Mouse (Mus musculus): ENCODE measurements at regions not wholly inside any gene's neighbourhood (a gene's known extent, or its start where the extent isn't known, plus 50 kb on each side); places are given as distances from the start of the nearest gene placed in this dataset.

DNA sequence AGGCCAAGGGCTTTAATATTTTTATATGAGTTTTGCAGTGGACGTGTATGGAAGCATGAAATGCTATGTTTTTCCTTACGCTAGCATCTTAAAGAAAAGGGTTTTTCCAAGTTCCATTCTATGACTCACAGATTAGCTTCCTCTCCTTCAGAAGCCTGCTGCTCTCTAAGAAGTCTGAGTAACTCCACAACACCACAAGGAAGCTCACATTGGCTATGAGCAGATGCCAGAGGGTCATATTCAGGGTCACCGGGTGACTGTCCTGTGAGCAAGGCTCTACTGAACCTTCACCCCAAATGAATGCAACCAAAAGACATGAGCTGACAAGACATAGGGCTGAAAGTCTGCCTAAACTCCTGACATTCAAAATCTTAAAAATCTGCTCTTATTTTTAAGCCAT lies 157.6 kb upstream of the Btg1 start:
- no peak for TF ChIP-seq GATA4 (IDR thresholded peaks at IDR 0.05; ENCODE audit: insufficient replicate concordance, low read length)

DNA sequence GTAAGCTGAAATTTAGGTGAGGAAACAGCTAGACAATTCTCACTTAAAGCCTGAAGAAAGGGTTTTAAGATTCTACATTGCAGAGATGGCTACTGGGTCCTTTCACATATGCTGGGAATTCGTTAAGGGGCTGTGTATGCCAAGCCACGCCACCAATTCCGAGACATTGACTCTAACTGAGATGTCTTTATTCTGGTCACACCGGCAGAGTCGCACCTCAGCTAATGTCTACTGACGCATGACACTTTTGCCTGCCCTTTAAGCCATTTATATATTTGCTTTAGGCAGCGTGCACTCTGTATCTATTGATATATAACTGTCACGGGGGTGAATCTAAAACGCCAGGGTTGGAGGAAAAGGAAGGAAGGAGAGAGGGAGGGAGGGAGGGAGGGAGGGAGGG lies 156.7 kb upstream of the Btg1 start:
- TF ChIP-seq GATA4 (IDR thresholded peaks at IDR 0.05; ENCODE audit: insufficient replicate concordance, low read length), result no peak

DNA sequence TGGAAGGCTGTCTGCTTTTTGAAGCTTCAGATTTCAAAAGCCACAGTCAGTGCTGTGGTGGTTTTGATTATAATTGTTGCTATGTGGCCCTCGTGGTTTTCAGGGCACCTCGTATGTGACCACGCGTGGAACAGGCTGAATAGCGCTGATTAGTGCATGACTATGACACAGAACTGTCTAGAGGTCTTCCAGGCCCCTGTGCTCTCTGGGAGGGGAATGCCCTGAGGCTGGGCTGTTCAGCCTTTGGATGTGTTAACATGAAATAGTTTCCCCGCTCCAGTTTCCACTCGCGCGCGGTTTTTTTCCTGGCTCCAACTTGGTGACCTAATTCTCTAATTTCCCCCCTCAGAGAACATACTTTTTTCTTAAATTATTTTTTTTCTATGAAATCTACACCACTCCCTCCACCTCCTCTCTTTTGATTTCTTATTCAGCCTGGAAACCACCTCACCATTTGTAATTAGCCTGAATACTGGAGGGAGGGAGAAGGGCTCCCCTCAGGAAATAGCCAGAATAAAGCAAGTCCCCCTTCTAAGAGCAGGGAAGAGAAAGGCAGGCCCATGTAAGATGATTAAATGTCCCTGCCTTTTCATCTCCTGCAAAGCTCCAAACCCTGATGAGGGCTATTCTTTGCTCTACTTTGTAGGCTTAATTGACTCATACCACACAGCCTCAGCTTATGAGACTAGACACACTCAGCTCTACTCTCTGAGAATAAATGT lies 156.0 kb upstream of the Btg1 start:
- no peak for TF ChIP-seq GATA4 (IDR thresholded peaks at IDR 0.05; ENCODE audit: insufficient replicate concordance, low read length)

DNA sequence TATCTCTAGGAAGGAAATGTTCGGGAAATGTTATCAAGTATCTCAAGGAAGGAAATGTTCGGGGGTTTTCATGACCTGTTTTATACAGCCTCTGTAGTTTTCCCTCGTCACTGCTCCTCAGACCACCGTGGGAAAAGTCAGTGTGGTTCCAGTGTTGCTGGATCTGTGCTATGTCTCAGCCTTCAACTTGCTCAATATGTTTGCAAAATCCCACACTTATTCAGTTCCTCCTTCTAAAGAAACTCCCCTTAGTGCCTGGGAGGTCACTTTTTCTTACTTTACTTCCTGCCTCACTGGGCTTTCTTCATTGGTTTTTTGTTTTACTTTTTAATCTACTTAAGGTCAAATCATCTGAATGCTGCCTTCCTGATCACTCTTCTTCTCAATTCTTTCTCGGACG lies 150.8 kb upstream of the Btg1 start:
- TF ChIP-seq GATA4 (IDR thresholded peaks at IDR 0.05; ENCODE audit: insufficient replicate concordance, low read length), result no peak

DNA sequence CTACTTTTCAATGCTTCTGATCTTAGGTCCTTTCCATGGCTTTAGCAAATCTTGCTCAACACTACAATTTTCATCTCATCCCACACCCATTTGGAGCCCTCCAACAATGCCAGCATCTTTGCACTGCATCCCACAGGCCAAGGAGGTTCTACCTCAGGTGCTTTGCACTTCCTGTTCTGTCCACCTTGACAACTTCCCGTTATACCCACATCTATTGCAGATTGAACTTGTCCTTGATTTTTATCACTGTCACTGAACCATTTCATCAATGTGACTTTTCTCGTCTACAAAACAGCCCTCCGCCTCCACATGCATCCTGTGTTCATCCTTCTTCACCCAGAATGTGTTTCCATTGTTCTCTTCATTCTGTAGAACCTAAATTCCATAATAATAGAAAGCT lies 150.0 kb upstream of the Btg1 start:
- TF ChIP-seq GATA4 (IDR thresholded peaks at IDR 0.05; ENCODE audit: insufficient replicate concordance, low read length), result no peak

DNA sequence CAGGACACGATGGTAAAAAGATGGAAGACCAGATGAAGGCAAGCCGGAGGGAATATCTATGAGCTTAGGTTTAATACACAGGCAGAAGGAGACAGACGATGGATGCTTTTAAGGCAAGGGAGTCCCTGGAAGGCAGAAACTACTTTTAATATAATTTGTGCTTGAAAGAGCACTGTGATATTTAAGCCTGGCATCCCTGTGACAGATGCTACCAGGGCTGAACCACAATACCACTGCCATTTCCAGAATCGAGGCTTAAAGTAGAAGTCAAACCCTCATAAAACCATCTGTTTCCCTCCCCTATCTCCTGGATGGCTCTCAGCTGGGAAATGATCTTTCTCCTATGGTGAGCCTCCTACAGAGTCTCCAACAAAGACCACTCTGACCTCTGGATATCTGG lies 149.1 kb upstream of the Btg1 start:
- TF ChIP-seq GATA4 (IDR thresholded peaks at IDR 0.05; ENCODE audit: insufficient replicate concordance, low read length), result no peak

DNA sequence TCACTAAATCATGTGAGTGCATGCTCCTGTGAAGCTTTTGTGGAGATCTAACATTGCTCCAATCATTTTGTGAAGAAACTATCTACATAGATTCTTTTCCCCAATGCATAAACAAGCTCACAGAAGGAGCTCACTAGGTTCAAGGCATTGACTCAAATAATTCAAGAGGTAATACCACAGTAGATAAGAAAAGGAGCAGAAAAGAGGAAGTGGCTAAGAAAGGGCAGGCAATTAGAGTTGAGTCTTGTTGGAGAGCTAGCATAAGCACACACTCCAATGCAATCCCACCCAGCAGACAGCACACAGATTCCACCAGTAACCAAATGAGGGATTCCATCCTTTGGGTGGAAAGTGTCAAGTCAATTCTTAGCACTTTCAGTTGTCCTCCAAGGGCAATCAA lies 145.3 kb upstream of the Btg1 start:
- TF ChIP-seq GATA4 (IDR thresholded peaks at IDR 0.05; ENCODE audit: insufficient replicate concordance, low read length), result no peak

DNA sequence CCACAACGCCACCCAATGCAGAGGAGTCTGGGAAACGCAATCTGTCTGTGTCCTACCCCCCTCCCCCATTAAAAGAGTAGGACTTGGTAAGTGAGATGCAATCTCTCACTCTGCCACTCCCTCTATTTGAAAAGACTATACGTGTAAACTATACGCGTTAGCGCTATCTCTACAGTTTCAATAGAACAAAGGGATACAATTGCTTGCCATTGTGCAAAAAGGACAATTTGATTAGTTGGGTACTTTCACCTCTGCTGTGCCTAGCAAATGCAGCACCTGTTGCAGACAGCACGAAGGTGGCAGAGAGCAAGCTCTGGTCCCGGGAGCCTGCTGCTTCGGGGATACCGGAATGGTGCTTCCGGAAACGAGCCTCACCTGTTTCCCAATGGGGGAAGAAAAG lies 137.5 kb upstream of the Btg1 start:
- TF ChIP-seq GATA4 (IDR thresholded peaks at IDR 0.05; ENCODE audit: insufficient replicate concordance, low read length), result no peak

DNA sequence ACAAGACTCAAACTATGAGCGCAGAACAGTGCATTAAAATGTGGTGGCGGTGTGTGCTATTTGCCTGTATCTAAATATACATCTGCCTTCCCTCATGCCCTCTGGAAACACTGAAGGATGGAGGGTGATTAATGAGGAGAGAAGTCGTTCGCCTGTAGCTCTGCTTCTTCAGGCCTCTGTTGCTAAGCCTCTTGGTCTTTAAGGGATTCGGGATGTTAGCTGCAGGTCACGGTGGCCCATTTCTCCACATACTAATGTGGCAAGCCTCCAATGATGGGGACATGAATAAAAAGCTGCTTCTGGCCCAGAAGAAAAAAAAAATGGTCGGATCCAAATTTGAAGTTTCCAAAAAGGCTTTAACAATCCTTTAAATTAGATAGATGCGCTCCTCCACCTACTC lies 137.0 kb upstream of the Btg1 start:
- TF ChIP-seq GATA4 (IDR thresholded peaks at IDR 0.05; ENCODE audit: insufficient replicate concordance, low read length), result no peak

DNA sequence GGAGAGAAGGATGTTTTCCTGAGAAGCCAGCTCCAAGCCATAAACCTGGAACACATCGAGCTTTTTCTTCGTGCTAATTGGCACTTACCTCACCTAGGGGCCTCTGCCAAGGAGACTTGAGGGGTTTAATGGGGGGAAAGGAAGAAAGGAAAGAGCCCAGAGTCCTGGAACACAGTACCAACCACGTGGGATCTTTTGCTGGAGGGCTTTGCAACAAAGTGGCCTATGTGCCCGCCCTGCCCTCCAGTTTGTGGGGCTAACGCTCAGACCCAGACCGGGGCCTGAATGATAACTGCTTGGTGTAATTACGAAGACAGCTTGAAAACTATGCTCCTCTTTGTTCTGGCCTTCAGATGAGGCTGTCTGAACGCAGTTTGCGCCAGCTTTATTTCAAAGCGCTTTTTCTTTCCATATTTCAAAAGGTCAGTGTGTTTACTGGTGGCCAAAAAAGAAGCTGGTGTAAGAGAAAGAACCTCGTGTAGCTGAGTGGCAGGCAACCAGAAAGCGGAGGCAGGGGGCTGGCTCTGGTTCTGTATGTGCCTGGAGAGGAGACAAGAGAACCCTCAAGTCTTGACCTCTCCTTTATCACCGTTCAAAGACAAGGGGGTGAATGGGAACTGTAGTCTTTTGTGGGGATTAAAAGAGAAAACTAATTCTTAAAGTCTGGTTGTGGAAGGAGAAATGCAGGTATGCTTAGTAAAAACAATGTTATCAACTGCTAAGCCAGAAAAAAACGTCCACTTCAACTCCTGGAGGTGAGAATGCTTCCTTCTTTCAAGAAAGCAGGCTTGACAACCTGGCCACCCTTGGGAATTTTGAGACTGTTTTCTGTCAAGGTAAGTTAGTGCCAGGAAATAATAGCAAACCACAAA lies 136.1 kb upstream of the Btg1 start:
- no peak for TF ChIP-seq GATA4 (IDR thresholded peaks at IDR 0.05; ENCODE audit: insufficient replicate concordance, low read length)

DNA sequence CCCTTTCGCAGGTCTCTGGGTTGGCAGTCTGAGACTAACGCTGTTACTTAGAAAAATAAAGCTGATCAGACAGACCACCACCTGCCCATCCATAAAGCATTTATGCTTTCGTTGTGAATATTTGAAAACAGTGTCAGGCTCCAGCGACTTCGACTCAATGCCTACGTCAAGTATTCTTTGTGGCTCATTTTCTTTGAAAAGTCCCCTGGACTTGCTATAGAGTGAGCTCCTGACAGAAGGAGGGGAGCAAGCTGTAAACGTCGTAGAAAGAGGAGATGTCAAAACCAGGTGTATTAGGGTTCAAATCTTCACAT lies 135.5 kb upstream of the Btg1 start:
- TF ChIP-seq GATA4 (IDR thresholded peaks at IDR 0.05; ENCODE audit: insufficient replicate concordance, low read length), result no peak

DNA sequence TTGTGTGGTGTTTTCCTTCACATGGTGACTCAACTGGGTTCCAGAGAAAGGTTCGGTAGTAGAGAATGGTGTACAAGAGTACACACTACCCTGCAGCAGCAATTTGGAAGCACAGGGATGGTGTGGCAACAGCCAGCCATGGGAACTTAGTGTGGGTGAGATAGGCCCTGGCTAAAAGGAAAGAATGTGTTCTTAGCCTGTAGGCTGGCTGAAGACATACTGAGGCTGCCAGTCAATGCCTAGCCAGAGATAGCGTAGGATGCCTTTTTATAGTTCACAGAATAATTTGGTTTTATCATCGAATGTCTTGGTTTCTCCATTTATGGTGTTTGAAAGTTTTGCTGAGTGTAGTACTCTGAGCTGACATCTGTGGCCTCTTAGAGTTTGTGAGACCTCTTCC lies 130.1 kb upstream of the Btg1 start:
- TF ChIP-seq GATA4 (IDR thresholded peaks at IDR 0.05; ENCODE audit: insufficient replicate concordance, low read length), result no peak

DNA sequence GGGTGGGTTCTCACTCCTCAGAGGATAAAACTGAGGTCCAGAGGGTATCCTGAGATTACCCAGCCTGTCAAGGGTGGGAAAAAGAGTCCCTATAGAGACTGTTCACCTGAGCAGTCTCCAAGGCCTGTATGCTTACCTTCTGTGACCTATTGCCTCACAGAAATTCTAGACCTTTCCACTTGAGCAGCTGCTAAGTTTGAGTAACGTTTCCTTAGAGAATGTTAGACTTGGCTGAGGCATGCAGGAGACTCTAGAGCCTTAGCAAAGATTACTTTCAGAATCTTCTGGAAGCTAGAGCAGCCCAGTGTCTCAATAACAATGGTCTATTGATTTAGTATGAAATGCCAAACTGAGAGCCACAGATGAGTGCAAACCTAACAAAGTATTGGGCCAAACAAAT lies 123.1 kb upstream of the Btg1 start:
- no peak for TF ChIP-seq GATA4 (IDR thresholded peaks at IDR 0.05; ENCODE audit: insufficient replicate concordance, low read length)

DNA sequence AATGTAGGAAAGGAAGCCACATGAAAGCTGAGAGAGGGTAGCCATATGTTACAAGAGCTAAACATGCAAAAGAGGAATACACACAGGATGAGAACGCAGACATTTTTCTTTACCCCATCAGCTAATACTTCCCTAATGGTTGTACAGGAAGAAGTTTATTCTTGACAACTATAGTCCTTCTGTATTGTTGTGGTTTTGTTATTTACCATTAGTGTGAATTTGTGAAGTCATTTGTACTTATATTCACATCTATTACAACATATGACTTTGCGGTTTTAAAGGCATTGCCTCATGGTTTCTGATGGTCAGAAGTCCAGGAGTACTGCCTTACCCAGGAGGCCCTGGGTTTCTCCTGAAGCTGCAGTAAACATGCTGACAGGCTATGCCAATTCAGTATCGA lies 120.1 kb upstream of the Btg1 start:
- TF ChIP-seq GATA4 (IDR thresholded peaks at IDR 0.05; ENCODE audit: insufficient replicate concordance, low read length), result no peak

DNA sequence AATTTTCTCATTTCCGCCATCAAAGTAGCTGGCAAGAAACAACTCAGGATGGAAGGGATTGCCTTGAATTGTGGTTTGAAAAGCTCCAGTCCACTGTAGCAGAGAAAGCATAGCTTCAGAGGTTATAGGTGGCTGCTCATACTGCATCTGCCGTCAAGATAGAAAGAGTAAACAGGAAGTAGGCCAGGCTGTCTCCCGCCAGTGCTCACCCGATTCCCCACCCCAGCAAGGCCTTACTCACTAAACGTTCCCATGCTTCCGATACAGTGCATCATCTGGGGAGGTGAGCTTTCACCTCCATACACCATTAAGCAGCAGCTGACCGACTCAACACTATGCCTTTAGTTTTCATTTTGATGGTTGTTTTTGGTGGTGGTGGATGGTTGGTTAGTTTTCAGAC lies 119.3 kb upstream of the Btg1 start:
- TF ChIP-seq GATA4 (IDR thresholded peaks at IDR 0.05; ENCODE audit: insufficient replicate concordance, low read length), result no peak

DNA sequence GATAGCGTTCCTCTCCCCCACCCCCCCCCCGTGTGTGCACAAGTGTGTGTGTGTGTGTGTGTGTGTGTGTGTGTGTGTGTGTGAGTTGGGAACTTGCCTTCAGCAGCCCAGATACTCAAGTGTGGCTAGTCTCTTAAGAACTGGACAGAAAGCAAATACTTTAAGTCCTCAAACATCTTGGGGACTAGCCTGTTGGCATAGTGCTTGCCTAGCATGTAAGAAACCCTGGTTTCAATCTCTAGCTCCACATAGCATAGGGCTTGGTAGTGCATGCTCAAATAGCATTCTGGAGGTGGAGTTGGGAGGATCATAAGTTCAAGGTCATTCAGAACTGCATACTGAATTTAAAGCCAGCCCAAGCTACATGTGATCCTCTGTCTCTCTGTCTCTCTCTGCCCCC lies 117.5 kb upstream of the Btg1 start:
- no peak for TF ChIP-seq GATA4 (IDR thresholded peaks at IDR 0.05; ENCODE audit: insufficient replicate concordance, low read length)

Measured in liver, adult (tissue).